Mouse (Mus musculus) bone marrow, adult 2 months (tissue): ENCODE data around the gene Mtrex. TPM values are rescaled to one million over a fixed set of nuclear protein-coding genes. Genes with fewer than 3 reads are reported as not detected.

Experiments
- H3K27ac ChIP-seq: fragments of 200-500 bp; 2 replicates; pipeline ENCODE4 v1.5.1; 2012; ENCODE audit warnings: low read depth, mild to moderate bottlenecking, control low read depth, inconsistent platforms, low read length; ENCODE audit not compliant: control insufficient read depth, poor library complexity, insufficient read depth
- H3K4me1 ChIP-seq: fragments of 200-500 bp; 2 replicates; pipeline ENCODE4 v1.6.1; 2011; ENCODE audit warnings: low read length; ENCODE audit not compliant: control insufficient read depth, insufficient read depth
- H3K4me3 ChIP-seq: fragments of 200-500 bp; replicated peaks from 2 replicates; pipeline ENCODE3; 2011; ENCODE audit warnings: mild to moderate bottlenecking, low read depth, low read length, control low read depth; ENCODE audit not compliant: control insufficient read depth
- CTCF ChIP-seq: fragments of 200-500 bp; IDR thresholded peaks from 2 replicates; pipeline ENCODE4 v1.5.1; 2011; ENCODE audit warnings: low read length, control low read depth; ENCODE audit not compliant: control insufficient read depth, insufficient read depth
- POLR2A ChIP-seq: fragments of 200-500 bp; IDR thresholded peaks from 2 replicates; pipeline ENCODE4 v1.6.1; 2011; ENCODE audit warnings: low read depth, mild to moderate bottlenecking, control low read depth, low read length, borderline replicate concordance; ENCODE audit not compliant: control insufficient read depth
- WGBS: fragments of 180-500 bp; shearing (Covaris S2); methylation state at CpG from one replicate; pipeline ENCODE4 v1.1.7; 2018; 5-methylcytosine and 5-hydroxymethylcytosine counted together
- polyA plus RNA-seq: library from polyadenylated mRNA; stranded (reverse); fragments of >200 nt; gene quantifications from 2 replicates; pipeline ENCODE4 v1.2.4, GENCODE M21; 2011; ENCODE audit warnings: low replicate concordance; ENCODE audit not compliant: missing spikeins, insufficient read depth, insufficient read length

Gene Mtrex
- 16.5 and 52.6 TPM in 2 replicates for polyA plus RNA-seq

- Histone ChIP-seq H3K4me1 (no peaks in the 10 kb centered on the region; the same call in 1 of the 2 replicates), H3K4me3 (peak within 1 kb of the TSS; percentile 83), H3K27ac (peak within 1 kb of the TSS; percentile 87)
- TF ChIP-seq CTCF (no peak), POLR2A (no peak)
- WGBS: under 1% methylated on average over 57 of the region's 57 CpGs
Measured at GRCm38 (mm10) chr13:112927287-112928001, at the start of gene Mtrex, which contains the start of gene Dhx29. Mtrex (minus strand) TSS chr13:112927398. Dhx29 (plus strand) TSS chr13:112927454.

- H3K4me3 ChIP-seq: no peak overlapping the region
- no peaks in the 10 kb centered on the region for H3K4me1 ChIP-seq
- no peak for TF ChIP-seq CTCF
- TF ChIP-seq POLR2A: no peak
- WGBS: 30% methylated on average over 10 of the region's 10 CpGs
- no peak overlapping the region for H3K27ac ChIP-seq
Measured at GRCm38 (mm10) chr13:112976720-112977119, 49.5 kb upstream of the Mtrex start.

- no peak for TF ChIP-seq POLR2A
- TF ChIP-seq CTCF: no peak
- Histone ChIP-seq H3K27ac (no peak overlapping the region), H3K4me3 (no peak overlapping the region), H3K4me1 (no peaks in the 10 kb centered on the region; the same call in 1 of the 2 replicates)
- WGBS: 89% methylated on average over 5 of the region's 5 CpGs
Measured at GRCm38 (mm10) chr13:112967267-112967666, 40.1 kb upstream of the Mtrex start.

- WGBS: 89% methylated on average over 12 of the region's 12 CpGs
- no peaks in the 10 kb centered on the region; the same call in 1 of the 2 replicates for H3K4me1 ChIP-seq
Measured at GRCm38 (mm10) chr13:112964421-112964820, 37.2 kb upstream of the Mtrex start.

GRCm38 (mm10) chr13:112963081-112963480 lies 35.9 kb upstream of the Mtrex start:
- no peak for TF ChIP-seq CTCF
- TF ChIP-seq POLR2A: no peak
- H3K4me3 ChIP-seq: no peak overlapping the region
- no peak overlapping the region for H3K27ac ChIP-seq
- no peaks in the 10 kb centered on the region; the same call in 1 of the 2 replicates for H3K4me1 ChIP-seq
- WGBS: 91% methylated on average over 5 of the region's 5 CpGs

More at GRCm38 (mm10) chr13:112964421-112964820, 37.2 kb upstream of the Mtrex start:
- no peak overlapping the region for H3K27ac ChIP-seq
- no peak for TF ChIP-seq POLR2A
- TF ChIP-seq CTCF: no peak
- H3K4me3 ChIP-seq: no peak overlapping the region

- 92% methylated on average over 8 of the region's 8 CpGs for WGBS
- H3K4me3 ChIP-seq: no peak overlapping the region
- no peaks in the 10 kb centered on the region for H3K4me1 ChIP-seq
- TF ChIP-seq POLR2A: no peak
- no peak for TF ChIP-seq CTCF
- H3K27ac ChIP-seq: no peak overlapping the region
Measured at GRCm38 (mm10) chr13:112954067-112954466, 26.9 kb upstream of the Mtrex start.

GRCm38 (mm10) chr13:112945900-112946299 lies 18.7 kb upstream of the Mtrex start:
- H3K4me1 ChIP-seq: peaks cover 2% of the 10 kb centered on the region; the same call in 1 of the 2 replicates
- H3K27ac ChIP-seq: peak overlapping the region; percentile 33
- 61% methylated on average over 6 of the region's 6 CpGs for WGBS
- no peak overlapping the region for H3K4me3 ChIP-seq
- TF ChIP-seq CTCF (no peak), POLR2A (no peak)

GRCm38 (mm10) chr13:112945312-112945711 lies 18.1 kb upstream of the Mtrex start:
- Histone ChIP-seq H3K4me3 (no peak overlapping the region), H3K4me1 (peaks cover 2% of the 10 kb centered on the region; the same call in 1 of the 2 replicates), H3K27ac (peak overlapping the region; percentile 22; the same call in 1 of the 2 replicates)
- WGBS: 91% methylated on average over 9 of the region's 9 CpGs
- TF ChIP-seq CTCF: no peak
- TF ChIP-seq POLR2A: no peak

GRCm38 (mm10) chr13:112941879-112942330 lies 14.7 kb upstream of the Mtrex start:
- Histone ChIP-seq H3K4me1 (no peaks in the 10 kb centered on the region; the same call in 1 of the 2 replicates), H3K4me3 (peak overlapping the region; percentile 20), H3K27ac (no peak overlapping the region; the same call in 1 of the 2 replicates)
- WGBS: 67% methylated on average over 15 of the region's 15 CpGs
- TF ChIP-seq POLR2A: no peak
- TF ChIP-seq CTCF: no peak
